Mouse (Mus musculus) limb, embryonic 10.5 days (tissue): ENCODE results near the gene Megf11. TPM values are rescaled to one million over a fixed set of nuclear protein-coding genes. Genes with fewer than 3 reads are reported as not detected.

ENCODE experiments used
- microRNA-seq: library from miRNA; unstranded; fragments of <30 nt; microRNA quantifications from one replicate; pipeline ENCODE4, GENCODE M21; 2017
- polyA plus RNA-seq: library from polyadenylated mRNA; unstranded; fragments of >200 nt; fragmentation: Nextera tagmentation; extraction: Ambion mirVana; gene quantifications from 2 replicates; pipeline ENCODE4 v1.2.1, GENCODE M21; 2016

Gene Megf11
- polyA plus RNA-seq, 1 experiment from 2014 or later = 1.7 TPM

Small RNA genes lying within 50 kb of the gene (microRNA-seq; reads per million reads assigned to microRNA genes)
- not detected for gene Gm47308

Other genes with a start within 250 kb of the Megf11 start
- 47.1 and 52.1 TPM in 2 replicates for gene Zwilch, start 212.5 kb upstream of the Megf11 start, polyA plus RNA-seq
- 1,265 and 1,468 TPM in 2 replicates for gene Rpl4, start 212.3 kb upstream of the Megf11 start, polyA plus RNA-seq
- gene Snapc5, start 206.4 kb upstream of the Megf11 start, polyA plus RNA-seq = 28.6 and 31.5 TPM in 2 replicates
- gene Uchl4, start 150.4 kb upstream of the Megf11 start, polyA plus RNA-seq = 3.5 and 3.7 TPM in 2 replicates
- gene Map2k1, start 132.0 kb upstream of the Megf11 start, polyA plus RNA-seq = 76.5 and 82.6 TPM in 2 replicates
- gene Tipin, start 104.0 kb upstream of the Megf11 start, polyA plus RNA-seq = 299 and 311 TPM in 2 replicates
- 18.7 and 23.6 TPM in 2 replicates for gene Dis3l, start 44.3 kb upstream of the Megf11 start, polyA plus RNA-seq